Mouse (Mus musculus) cortical plate, adult 2 months (tissue): Measurements from ENCODE around the gene Tnr.

ENCODE experiments used
- CTCF ChIP-seq: fragments of 200-500 bp; IDR thresholded peaks from 2 replicates; pipeline ENCODE4 v1.5.1; 2011; ENCODE audit warnings: mild to moderate bottlenecking, control low read depth, low read length; ENCODE audit not compliant: insufficient read depth; ENCODE audit errors: extremely low read depth
- POLR2A ChIP-seq: fragments of 200-500 bp; IDR thresholded peaks from 2 replicates; pipeline ENCODE4 v1.6.1; 2011; ENCODE audit warnings: mild to moderate bottlenecking, low read length, control low read depth; ENCODE audit not compliant: insufficient read depth; ENCODE audit errors: extremely low read depth

GRCm38 (mm10) chr1:159551036-159551435 is 27.5 kb downstream of the Tnr start:
- TF ChIP-seq CTCF (no peak), POLR2A (no peak)
